Mouse (Mus musculus) small intestine, adult 2 months (tissue): ENCODE results near the gene Uri1.

Experiments
- CTCF ChIP-seq: fragments of 200-500 bp; IDR thresholded peaks from 2 replicates; pipeline ENCODE4 v1.5.1; 2012; ENCODE audit warnings: low read depth, mild to moderate bottlenecking, control low read depth, inconsistent platforms, low read length, moderate library complexity, mixed read lengths; ENCODE audit not compliant: insufficient replicate concordance, insufficient read length; ENCODE audit errors: extremely low read depth
- POLR2A ChIP-seq: fragments of 200-500 bp; IDR thresholded peaks from 2 replicates; pipeline ENCODE4 v1.6.1; 2012; ENCODE audit warnings: low read depth, mild to moderate bottlenecking, control low read depth, inconsistent platforms, low read length, moderate library complexity

DNA sequence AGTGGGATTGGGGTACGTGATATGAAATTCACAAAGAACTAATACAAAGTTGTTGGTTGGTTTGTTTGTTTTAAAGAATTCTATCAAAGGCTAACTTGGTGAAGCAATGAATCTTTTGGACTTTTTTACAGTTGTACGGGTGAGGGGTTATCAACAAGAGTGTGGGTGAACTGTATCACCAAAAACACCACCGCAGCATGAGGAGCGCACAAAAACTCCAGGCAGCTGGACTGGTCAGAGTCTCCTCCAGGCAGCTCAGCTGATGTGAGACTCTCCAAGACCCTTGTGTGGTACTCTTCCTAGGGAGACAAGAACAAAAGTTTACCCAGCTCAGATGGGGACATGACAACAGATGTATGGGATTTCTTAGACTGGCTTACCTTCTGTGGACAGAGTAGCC lies 7.8 kb upstream of the Uri1 start:
- no peak for TF ChIP-seq CTCF
- no peak for TF ChIP-seq POLR2A
